Mouse (Mus musculus) ES-E14 (cell line): ENCODE measurements around the gene Ppp1r14b.

Experiments
- CHD2 ChIP-seq: IDR thresholded peaks from 2 replicates; pipeline ENCODE4 v1.6.1; 2014; ENCODE audit warnings: mild to moderate bottlenecking, low read depth, low read length, inconsistent platforms
- HCFC1 ChIP-seq: IDR thresholded peaks from 2 replicates; pipeline ENCODE4 v1.6.1; 2012; ENCODE audit warnings: low read length, inconsistent platforms, borderline replicate concordance; ENCODE audit not compliant: insufficient read depth
- MAFK ChIP-seq: IDR thresholded peaks from 2 replicates; pipeline ENCODE4 v1.6.1; 2014; ENCODE audit warnings: mild to moderate bottlenecking, low read depth, low read length, inconsistent platforms; ENCODE audit not compliant: insufficient read depth
- ZC3H11A ChIP-seq: IDR thresholded peaks from 2 replicates; pipeline ENCODE4 v1.6.1; 2012; ENCODE audit warnings: low read depth, mild to moderate bottlenecking, inconsistent platforms, low read length, borderline replicate concordance
- ZNF384 ChIP-seq: IDR thresholded peaks from 2 replicates; pipeline ENCODE4 v1.6.1; 2012; ENCODE audit warnings: low read depth, low read length, inconsistent platforms

- no peak for TF ChIP-seq ZNF384
- TF ChIP-seq HCFC1: no peak
- no peak for TF ChIP-seq ZC3H11A
- no peak for TF ChIP-seq MAFK
- TF ChIP-seq CHD2: no peak
Measured at GRCm38 (mm10) chr19:6933102-6933435, 41.7 kb upstream of the Ppp1r14b start.
